Mouse (Mus musculus): ENCODE results near the gene Ankrd44. TPM values are rescaled to one million over a fixed set of nuclear protein-coding genes. Genes with fewer than 3 reads are reported as not detected.
A peak's percentile ranks its signal among the peaks of the same experiment; 100 is the strongest.

Gene Ankrd44
- polyA plus RNA-seq, 1 experiment: 17.8 TPM

DNA sequence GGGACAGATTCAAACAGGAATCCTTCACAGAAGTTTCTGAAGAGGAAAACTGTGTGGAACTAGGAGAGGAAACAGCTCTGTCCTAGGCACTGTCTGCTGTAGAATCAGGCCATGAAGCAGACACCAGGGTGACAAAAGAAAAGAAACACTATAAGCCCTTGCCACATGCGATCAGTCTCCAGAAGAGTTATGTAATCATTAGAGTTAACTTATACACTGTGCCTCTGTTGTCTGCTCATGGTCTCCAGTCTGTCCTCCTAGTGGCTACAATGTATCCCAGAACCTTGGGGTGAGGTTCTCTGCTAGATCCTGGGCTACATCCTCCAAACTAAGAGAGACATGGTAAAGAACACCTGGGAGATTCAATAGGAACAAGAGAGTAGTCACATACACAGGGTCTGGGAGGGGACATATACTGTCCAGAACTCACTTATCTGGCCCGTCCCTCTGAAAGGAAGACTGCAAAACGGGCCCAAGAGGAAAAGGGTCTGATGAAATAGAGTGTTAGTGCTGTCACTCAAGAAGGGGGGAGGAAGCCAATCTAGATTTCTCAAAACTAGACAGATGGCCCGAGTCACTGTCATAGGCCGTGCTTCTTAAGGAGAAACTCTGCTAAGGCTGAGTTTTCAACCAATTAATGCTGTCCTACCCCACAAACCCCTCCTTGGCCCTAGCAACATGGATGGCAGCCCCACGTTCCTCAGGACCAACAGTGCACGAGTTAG is 61.1 kb downstream of the Ankrd44 start:
- H3K4me1 ChIP-seq (ENCODE audit: control insufficient read depth, insufficient read depth, low read length): peaks cover 12% of the 10 kb centered on the region
- H3K36me3 ChIP-seq (ENCODE audit: control insufficient read depth, insufficient read depth, low read length): no peaks in the 10 kb centered on the region
- WGBS: 82% methylated on average over 7 of the region's 7 CpGs
- no peak for TF ChIP-seq POLR2A (IDR thresholded peaks at IDR 0.05; ENCODE audit: low read depth, low read length)
- TF ChIP-seq CTCF (conservative IDR thresholded peaks at IDR 0.05; ENCODE audit: insufficient read depth, insufficient read length, low read depth, low read length): no peak
- no peak overlapping the region for H3K27ac ChIP-seq (ENCODE audit: insufficient read depth, low read depth, low read length)
- no peak for DNase-seq
- no peak overlapping the region for H3K4me3 ChIP-seq (ENCODE audit: insufficient read depth, low read depth, low read length)
- H3K27me3 ChIP-seq (replicated peaks; ENCODE audit: control insufficient read depth, insufficient read depth, low read length): no peaks in the 10 kb centered on the region

DNA sequence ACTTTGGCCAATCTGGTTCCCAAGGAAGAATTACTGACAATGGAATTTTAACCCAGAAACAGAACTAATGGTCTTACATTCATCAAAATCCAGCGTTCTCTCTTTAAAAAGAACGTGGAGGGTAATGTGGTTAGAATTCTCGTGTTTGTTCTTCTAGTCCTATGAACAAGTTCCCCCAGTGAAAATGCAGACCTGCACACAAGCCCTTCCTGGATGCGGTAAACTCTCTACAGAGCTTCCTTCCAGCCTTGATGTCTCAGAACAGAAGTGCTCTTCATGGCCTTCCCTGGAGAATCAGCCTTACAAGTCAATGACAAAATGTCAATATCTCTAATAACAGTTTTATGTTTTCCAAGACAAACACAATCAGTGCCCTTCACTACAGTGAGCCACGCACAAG is 65.8 kb downstream of the Ankrd44 start:
- TF ChIP-seq POLR2A (IDR thresholded peaks at IDR 0.05; ENCODE audit: low read depth, low read length): no peak
- no peak for TF ChIP-seq CTCF (conservative IDR thresholded peaks at IDR 0.05; ENCODE audit: insufficient read depth, insufficient read length, low read depth, low read length)
- no peak overlapping the region for H3K27ac ChIP-seq (ENCODE audit: insufficient read depth, low read depth, low read length)
- H3K4me1 ChIP-seq (ENCODE audit: control insufficient read depth, insufficient read depth, low read length): peaks cover 8% of the 10 kb centered on the region; the same call in 1 of the 2 replicates
- H3K27me3 ChIP-seq (replicated peaks; ENCODE audit: control insufficient read depth, insufficient read depth, low read length): no peaks in the 10 kb centered on the region
- H3K4me3 ChIP-seq (ENCODE audit: insufficient read depth, low read depth, low read length): no peak overlapping the region
- DNase-seq: no peak
- H3K36me3 ChIP-seq (ENCODE audit: control insufficient read depth, insufficient read depth, low read length): no peaks in the 10 kb centered on the region
- WGBS: 85% methylated on average over 5 of the region's 5 CpGs

GRCm38 (mm10) chr1:54859876-54860275 is 66.3 kb downstream of the Ankrd44 start:
- Histone ChIP-seq H3K27ac (ENCODE audit: insufficient read depth, low read depth, low read length) (no peak overlapping the region), H3K4me3 (ENCODE audit: insufficient read depth, low read depth, low read length) (no peak overlapping the region), H3K27me3 (replicated peaks; ENCODE audit: control insufficient read depth, insufficient read depth, low read length) (no peaks in the 10 kb centered on the region), H3K36me3 (ENCODE audit: control insufficient read depth, insufficient read depth, low read length) (no peaks in the 10 kb centered on the region), H3K4me1 (ENCODE audit: control insufficient read depth, insufficient read depth, low read length) (peaks cover 5% of the 10 kb centered on the region; the same call in 1 of the 2 replicates)
- no peak for TF ChIP-seq CTCF (conservative IDR thresholded peaks at IDR 0.05; ENCODE audit: insufficient read depth, insufficient read length, low read depth, low read length)
- TF ChIP-seq POLR2A (IDR thresholded peaks at IDR 0.05; ENCODE audit: low read depth, low read length): no peak
- peak; percentile 72 for DNase-seq

- no peak for DNase-seq
- Histone ChIP-seq H3K4me1 (ENCODE audit: control insufficient read depth, insufficient read depth, low read length) (peaks cover 6% of the 10 kb centered on the region; the same call in 1 of the 2 replicates), H3K4me3 (ENCODE audit: insufficient read depth, low read depth, low read length) (no peak overlapping the region), H3K27me3 (replicated peaks; ENCODE audit: control insufficient read depth, insufficient read depth, low read length) (no peaks in the 10 kb centered on the region), H3K36me3 (ENCODE audit: control insufficient read depth, insufficient read depth, low read length) (no peaks in the 10 kb centered on the region), H3K27ac (ENCODE audit: insufficient read depth, low read depth, low read length) (no peak overlapping the region)
- TF ChIP-seq POLR2A (IDR thresholded peaks at IDR 0.05; ENCODE audit: low read depth, low read length) (no peak), CTCF (conservative IDR thresholded peaks at IDR 0.05; ENCODE audit: insufficient read depth, insufficient read length, low read depth, low read length) (no peak)
- 95% methylated on average over 2 of the region's 2 CpGs for WGBS
Observed at GRCm38 (mm10) chr1:54858898-54859297, 67.3 kb downstream of the Ankrd44 start.

DNA sequence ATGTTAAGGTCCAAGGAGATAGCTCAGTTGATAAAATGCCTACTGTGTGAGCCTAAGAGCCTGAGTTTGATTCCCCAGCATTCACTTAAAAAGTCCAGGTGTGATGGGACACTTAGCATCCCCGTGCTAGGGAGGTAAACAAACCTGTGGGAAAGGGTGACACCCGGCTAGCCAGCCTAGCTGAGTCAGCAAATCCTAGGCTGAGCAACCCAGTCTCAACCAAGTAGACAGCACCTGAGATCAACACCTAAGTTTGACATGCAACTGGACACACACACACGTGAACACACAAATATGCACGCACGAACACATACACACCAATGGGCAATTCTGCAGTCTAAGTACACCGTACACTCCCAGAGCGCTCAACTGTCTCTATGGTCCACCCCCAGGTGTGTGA is 69.7 kb downstream of the Ankrd44 start:
- TF ChIP-seq POLR2A (IDR thresholded peaks at IDR 0.05; ENCODE audit: low read depth, low read length) (no peak), CTCF (conservative IDR thresholded peaks at IDR 0.05; ENCODE audit: insufficient read depth, insufficient read length, low read depth, low read length) (no peak)
- H3K36me3 ChIP-seq (ENCODE audit: control insufficient read depth, insufficient read depth, low read length): no peaks in the 10 kb centered on the region
- H3K4me1 ChIP-seq (ENCODE audit: control insufficient read depth, insufficient read depth, low read length): peaks cover 16% of the 10 kb centered on the region; the same call in 1 of the 2 replicates
- no peak overlapping the region for H3K4me3 ChIP-seq (ENCODE audit: insufficient read depth, low read depth, low read length)
- 93% methylated on average over 7 of the region's 7 CpGs for WGBS
- no peak overlapping the region for H3K27ac ChIP-seq (ENCODE audit: insufficient read depth, low read depth, low read length)
- DNase-seq: no peak
- no peaks in the 10 kb centered on the region for H3K27me3 ChIP-seq (replicated peaks; ENCODE audit: control insufficient read depth, insufficient read depth, low read length)

- TF ChIP-seq POLR2A (IDR thresholded peaks at IDR 0.05; ENCODE audit: low read depth, low read length) (no peak), CTCF (conservative IDR thresholded peaks at IDR 0.05; ENCODE audit: insufficient read depth, insufficient read length, low read depth, low read length) (no peak)
Observed at GRCm38 (mm10) chr1:54855970-54856369, 70.2 kb downstream of the Ankrd44 start.

GRCm38 (mm10) chr1:54854388-54854787 is 71.8 kb downstream of the Ankrd44 start:
- TF ChIP-seq POLR2A (IDR thresholded peaks at IDR 0.05; ENCODE audit: low read depth, low read length) (no peak), CTCF (conservative IDR thresholded peaks at IDR 0.05; ENCODE audit: insufficient read depth, insufficient read length, low read depth, low read length) (no peak)
- 88% methylated on average over 1 of the region's 1 CpGs for WGBS
- H3K4me3 ChIP-seq (ENCODE audit: insufficient read depth, low read depth, low read length): no peak overlapping the region
- no peak for DNase-seq
- H3K4me1 ChIP-seq (ENCODE audit: control insufficient read depth, insufficient read depth, low read length): peaks cover 21% of the 10 kb centered on the region
- H3K27me3 ChIP-seq (replicated peaks; ENCODE audit: control insufficient read depth, insufficient read depth, low read length): no peaks in the 10 kb centered on the region
- no peaks in the 10 kb centered on the region for H3K36me3 ChIP-seq (ENCODE audit: control insufficient read depth, insufficient read depth, low read length)
- peak overlapping the region; percentile 74 for H3K27ac ChIP-seq (ENCODE audit: insufficient read depth, low read depth, low read length)

More at GRCm38 (mm10) chr1:54855970-54856369, 70.2 kb downstream of the Ankrd44 start:
- no peaks in the 10 kb centered on the region for H3K36me3 ChIP-seq (ENCODE audit: control insufficient read depth, insufficient read depth, low read length)
- no peaks in the 10 kb centered on the region for H3K27me3 ChIP-seq (replicated peaks; ENCODE audit: control insufficient read depth, insufficient read depth, low read length)
- no peak for DNase-seq
- no peak overlapping the region for H3K27ac ChIP-seq (ENCODE audit: insufficient read depth, low read depth, low read length)
- 86% methylated on average over 3 of the region's 3 CpGs for WGBS
- no peak overlapping the region for H3K4me3 ChIP-seq (ENCODE audit: insufficient read depth, low read depth, low read length)
- H3K4me1 ChIP-seq (ENCODE audit: control insufficient read depth, insufficient read depth, low read length): peaks cover 16% of the 10 kb centered on the region; the same call in 1 of the 2 replicates
